Mouse (Mus musculus) forelimb bud, embryonic 11.5 days (tissue): ENCODE measurements at regions not wholly inside any gene's neighbourhood (a gene's known extent, or its start where the extent isn't known, plus 50 kb on each side); places are given as distances from the start of the nearest gene placed in this dataset.

ENCODE experiments used
- DNase-seq: peaks from one replicate; pipeline ENCODE4 v3.0.0-alpha.2; 2012; ENCODE audit warnings: low read depth, low spot score

GRCm38 (mm10) chr17:62415152-62415551 lies 466.0 kb downstream of the Efna5 start:
- no peak for DNase-seq

DNA sequence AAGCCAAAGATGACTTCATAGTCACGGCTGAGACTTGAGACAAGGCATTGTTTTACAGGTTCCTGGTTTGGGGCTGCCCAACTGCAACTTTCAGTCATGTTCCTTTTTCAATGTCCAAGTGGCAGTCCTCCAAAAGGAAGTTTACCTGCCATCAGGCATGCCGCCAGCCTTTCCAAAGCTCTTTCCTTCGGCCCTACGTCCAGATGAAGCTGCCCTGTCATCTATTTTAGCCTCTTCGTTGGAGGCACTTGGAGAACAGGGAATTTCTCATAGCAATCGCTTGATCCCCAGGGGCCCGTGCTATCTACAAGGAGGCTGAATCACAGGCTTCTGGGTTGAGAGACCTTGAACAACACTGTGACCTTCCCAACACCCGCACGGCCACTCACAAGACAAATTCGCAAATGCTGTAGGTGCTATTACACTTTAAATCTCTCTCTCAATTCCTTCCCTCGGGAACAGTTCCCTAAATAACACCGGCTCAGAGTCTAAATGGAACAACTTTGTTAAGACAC lies 468.4 kb downstream of the Efna5 start:
- no peak for DNase-seq

DNA sequence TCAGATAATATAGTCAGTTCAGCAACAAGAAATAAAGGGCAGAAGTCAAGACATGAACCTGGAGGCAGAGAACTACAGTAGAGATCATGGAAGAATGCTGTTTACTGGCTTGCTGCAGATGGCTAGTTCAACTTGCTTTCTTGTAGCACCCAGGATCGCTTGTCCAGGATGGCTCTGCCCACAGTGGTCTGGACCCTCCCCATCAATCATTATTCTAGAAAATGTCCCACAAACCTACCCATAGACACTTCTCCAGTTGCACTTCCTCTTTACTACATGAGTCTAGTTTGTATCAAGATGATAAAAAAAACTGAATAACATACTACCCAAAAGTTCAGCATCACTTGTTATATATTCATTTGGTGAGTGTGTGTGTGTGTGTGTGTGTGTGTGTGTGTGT lies 477.4 kb downstream of the Efna5 start:
- DNase-seq, result no peak

DNA sequence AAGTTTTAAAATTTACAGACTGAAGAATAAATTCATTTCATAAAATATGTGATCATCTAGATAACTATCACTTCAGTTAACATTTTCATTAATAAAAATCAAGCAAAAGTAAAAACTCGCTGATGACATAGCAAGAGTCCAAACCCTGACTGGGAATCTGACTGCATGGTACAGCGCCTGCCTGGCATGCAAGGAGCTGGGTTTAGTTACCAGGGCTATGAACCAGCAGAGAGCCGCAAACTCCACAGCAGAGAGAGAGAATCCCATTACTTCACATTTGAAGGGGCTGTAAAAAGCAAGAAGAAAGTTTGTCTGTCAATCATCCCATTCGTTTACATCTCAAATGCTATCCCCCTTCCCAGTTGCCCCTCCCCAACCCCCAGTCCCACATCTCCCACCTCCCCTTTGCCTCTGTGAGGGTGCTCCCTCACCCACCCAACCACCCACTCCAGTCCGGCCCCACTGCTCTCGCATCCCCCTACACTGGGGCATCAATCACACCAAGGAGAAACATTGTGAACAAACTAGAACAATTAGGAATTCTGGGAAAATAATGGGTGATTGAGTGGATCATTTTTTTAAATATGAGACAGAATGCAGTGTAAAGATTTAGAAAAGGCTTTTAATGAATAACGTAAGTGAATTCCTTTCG lies 487.6 kb downstream of the Efna5 start:
- no peak for DNase-seq

DNA sequence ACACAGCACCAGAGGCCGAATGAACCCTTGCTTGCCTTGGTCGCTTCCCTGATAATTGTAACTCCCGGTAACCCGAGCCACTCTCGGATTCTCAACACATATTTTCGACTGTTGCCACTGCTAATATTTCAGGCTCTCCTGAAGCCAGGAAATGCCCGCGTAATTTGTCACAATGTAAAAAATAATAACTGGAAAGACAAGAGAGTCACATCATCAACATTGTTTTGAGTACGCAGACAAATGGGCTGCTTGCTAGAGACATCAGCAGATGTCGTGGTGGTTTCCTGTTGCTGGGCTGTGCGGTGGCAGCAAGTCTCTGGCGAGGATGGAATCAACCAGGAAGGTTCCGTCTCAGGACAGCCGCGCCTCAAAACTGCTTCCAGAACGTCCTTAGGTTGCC lies 497.1 kb downstream of the Efna5 start:
- DNase-seq, result no peak

DNA sequence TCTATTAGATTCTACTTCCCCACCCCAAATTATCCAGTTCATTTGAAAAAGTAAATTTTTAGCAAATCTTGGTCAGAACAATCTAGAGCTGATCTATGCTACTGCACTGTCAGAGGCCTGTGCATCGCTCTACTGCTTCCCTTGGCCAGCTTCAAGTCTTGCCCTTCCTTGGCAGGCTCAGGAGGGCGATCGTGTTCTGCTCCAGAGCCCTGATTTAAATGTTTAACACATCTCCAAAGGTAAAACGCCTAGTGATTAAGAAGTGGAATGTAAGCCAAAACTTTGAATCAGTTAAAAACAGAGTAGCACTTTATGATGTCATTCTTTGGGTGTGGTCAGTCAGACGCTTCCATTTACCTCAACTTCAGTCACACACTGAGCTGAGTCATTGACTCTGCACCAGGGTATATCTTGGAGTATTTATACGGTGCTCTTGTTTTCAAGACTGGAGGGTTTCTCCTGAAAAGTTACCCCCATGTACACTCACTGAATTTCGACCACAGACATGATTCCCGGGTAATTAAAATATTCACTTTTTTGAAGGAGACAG lies 502.2 kb downstream of the Efna5 start:
- DNase-seq, result no peak

DNA sequence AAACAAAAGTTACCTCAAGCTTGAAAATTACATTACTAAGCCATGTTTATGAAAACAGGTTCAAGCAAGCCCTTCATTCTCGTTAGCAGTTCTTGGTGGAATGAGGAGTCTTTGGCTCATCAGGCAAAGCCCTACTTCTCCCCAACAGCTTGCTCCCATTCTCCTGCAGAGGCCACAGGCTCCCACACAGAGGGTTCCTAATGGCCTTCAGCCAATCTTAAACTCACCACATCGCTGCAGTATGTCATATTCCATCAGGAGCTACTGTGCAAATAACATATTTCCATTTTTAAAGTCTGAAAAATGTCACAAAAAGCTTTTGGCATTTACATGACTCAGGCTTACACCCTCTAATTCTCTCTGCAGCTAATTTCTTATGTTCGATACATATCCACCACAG lies 512.0 kb downstream of the Efna5 start:
- DNase-seq, result no peak

- DNase-seq, result no peak
Measured at GRCm38 (mm10) chr17:62367937-62368336, 513.2 kb downstream of the Efna5 start.

GRCm38 (mm10) chr17:62358323-62358722 lies 522.8 kb downstream of the Efna5 start:
- no peak for DNase-seq

GRCm38 (mm10) chr17:62337890-62338557 lies 543.1 kb downstream of the Efna5 start:
- DNase-seq, result no peak

- no peak for DNase-seq
Measured at GRCm38 (mm10) chr17:62330226-62330625, 550.9 kb downstream of the Efna5 start.

GRCm38 (mm10) chr17:62326844-62327243 lies 554.3 kb downstream of the Efna5 start:
- no peak for DNase-seq

GRCm38 (mm10) chr17:62319033-62319432 lies 562.1 kb downstream of the Efna5 start:
- DNase-seq, result no peak

- no peak for DNase-seq
Measured at GRCm38 (mm10) chr17:62310059-62310458, 571.1 kb downstream of the Efna5 start.

DNA sequence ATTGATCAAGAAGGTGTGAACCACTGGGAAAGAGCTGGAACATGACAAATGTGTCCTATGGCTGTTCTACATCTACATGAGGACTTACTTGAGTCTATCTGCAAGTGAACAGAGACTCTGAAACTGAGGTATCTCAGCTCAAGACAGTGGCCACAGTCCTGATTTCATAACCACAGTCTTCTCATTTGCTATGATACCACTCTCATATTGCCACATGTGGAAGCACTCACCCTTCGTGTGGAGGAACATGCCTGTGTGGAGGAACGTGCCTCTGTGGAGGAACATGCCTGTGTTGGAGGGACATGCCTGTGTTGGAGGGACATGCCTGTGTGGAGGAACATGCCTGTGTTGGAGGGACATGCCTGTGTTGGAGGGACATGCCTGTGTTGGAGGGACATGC lies 574.0 kb downstream of the Efna5 start:
- DNase-seq, result no peak

- DNase-seq, result no peak
Measured at GRCm38 (mm10) chr17:62306524-62306923, 574.6 kb downstream of the Efna5 start.

DNA sequence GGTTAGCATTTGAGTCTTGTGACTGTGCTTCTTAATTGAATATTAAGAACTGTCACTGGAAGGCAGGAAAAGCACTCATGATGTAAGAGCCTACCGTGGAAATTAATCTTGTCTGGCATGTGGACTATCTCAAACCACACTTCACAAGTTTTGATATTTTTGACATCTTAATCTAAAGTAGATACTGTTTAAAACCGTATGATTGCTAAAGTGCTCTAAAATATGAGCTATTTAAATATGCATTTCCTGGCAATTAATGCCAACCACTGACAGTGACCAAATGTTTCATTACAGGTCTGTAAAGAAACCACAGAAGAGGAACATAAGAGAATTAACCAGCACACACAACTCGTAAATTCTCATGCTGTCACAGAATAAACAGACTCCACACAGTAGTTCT lies 576.0 kb downstream of the Efna5 start:
- no peak for DNase-seq

- no peak for DNase-seq
Measured at GRCm38 (mm10) chr17:62304073-62304472, 577.0 kb downstream of the Efna5 start.

GRCm38 (mm10) chr17:62299875-62300274 lies 581.2 kb downstream of the Efna5 start:
- DNase-seq, result no peak

DNA sequence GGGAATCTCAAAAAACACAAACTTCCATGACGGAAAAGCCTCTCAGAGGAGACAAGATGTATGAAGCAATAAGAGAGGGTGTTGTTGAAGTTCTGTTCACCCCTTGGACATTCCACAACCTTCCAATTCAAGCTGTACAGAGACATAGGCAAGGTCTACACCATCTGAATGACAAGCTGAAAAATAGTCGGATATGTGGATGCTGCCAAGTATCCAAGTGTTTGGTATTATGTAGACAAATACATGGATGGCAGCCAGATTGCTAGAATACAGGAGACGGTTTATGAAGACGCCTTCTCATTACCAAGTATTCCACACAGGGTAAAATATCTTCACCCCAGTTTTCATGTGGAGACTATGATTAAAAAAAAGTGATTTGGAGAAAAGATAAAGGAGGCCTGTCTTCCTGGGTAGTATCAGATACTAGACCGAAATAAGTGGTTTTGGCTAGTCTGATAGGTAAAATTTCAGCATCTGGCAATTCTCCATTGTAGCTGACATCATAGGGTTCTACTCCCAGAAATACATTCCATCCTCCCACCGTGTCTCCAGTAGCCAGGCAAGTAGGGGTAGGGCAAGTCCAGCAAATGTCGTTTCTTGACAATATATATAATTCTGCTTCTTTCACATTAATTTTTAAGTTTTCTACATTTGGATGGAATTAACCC lies 583.6 kb downstream of the Efna5 start:
- no peak for DNase-seq

DNA sequence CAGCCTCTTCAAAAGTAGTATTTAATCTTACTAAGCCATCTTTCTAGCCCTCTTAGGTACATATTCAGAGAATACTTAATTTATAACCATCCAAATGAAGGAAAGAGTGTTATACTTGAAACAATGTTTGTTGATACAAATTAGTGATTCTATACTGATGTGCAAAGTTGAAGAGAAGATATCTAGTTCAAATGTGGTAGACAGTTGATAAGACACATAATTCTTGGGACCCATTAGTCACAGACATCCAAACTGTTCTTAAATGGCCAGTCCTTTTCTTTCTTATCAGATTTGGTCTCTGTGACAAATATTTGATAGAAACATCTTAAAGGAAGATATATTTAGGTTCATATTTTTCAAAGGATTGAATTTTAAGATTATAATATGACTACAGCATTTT lies 585.7 kb downstream of the Efna5 start:
- DNase-seq, result no peak

DNA sequence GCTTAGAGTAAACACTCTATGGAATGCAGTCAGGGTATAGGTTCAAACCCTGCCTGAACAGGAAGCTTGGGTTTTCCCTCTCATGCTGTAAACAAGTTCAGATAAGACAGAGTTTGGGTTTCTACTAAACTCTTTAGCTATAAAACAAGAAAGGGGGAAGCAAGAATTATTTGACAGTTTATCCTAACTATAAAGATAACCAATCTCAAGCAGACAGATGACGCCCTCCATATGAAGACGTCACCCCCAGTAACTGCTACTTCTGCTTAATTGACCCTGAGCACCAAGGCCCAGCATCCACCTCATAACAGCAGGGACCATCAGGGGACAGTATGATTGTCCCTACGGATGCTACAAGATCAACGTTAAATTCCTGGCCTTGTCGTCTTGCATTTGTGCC lies 588.4 kb downstream of the Efna5 start:
- no peak for DNase-seq

GRCm38 (mm10) chr17:62287666-62288065 lies 593.5 kb downstream of the Efna5 start:
- no peak for DNase-seq
